Mouse (Mus musculus): ENCODE measurements around the gene Fbxl18. TPM values are rescaled to one million over a fixed set of nuclear protein-coding genes. Genes with fewer than 3 reads are reported as not detected.
"Not testable (repeated sequence)": the region's sequence is repeated elsewhere in the genome, so short reads cannot be mapped to it uniquely, and the experiment has no call there.

Fbxl18 gene
- total RNA-seq, 2 experiments from 2014 or later = 0.42 to 2.7 TPM

- ATAC-seq (replicated peaks; ENCODE audit: low FRiP score, poor library complexity, severe bottlenecking) = no peak
These were observed 53.7 kb downstream of the Fbxl18 start for GRCm38 (mm10) chr5:142841372-142842136.

- ATAC-seq (replicated peaks; ENCODE audit: low FRiP score, poor library complexity, severe bottlenecking) = not testable (repeated sequence)
These were observed 57.8 kb downstream of the Fbxl18 start for GRCm38 (mm10) chr5:142837427-142837826.

GRCm38 (mm10) chr5:142836891-142837290 is 58.3 kb downstream of the Fbxl18 start:
- no peak for ATAC-seq (replicated peaks; ENCODE audit: low FRiP score, poor library complexity, severe bottlenecking)

GRCm38 (mm10) chr5:142833646-142834438 is 61.4 kb downstream of the Fbxl18 start:
- no peak for ATAC-seq (replicated peaks; ENCODE audit: low FRiP score, poor library complexity, severe bottlenecking)

GRCm38 (mm10) chr5:142826131-142826530 is 69.1 kb downstream of the Fbxl18 start:
- no peak for ATAC-seq (replicated peaks; ENCODE audit: low FRiP score, poor library complexity, severe bottlenecking)

GRCm38 (mm10) chr5:142825665-142826064 is 69.6 kb downstream of the Fbxl18 start:
- ATAC-seq (replicated peaks; ENCODE audit: low FRiP score, poor library complexity, severe bottlenecking) = no peak

- no peak for ATAC-seq (replicated peaks; ENCODE audit: low FRiP score, poor library complexity, severe bottlenecking)
These were observed 71.1 kb downstream of the Fbxl18 start for GRCm38 (mm10) chr5:142824091-142824490.

- no peak; the same call in 1 of the 2 replicates for ATAC-seq (replicated peaks; ENCODE audit: low FRiP score, poor library complexity, severe bottlenecking)
These were observed 71.8 kb downstream of the Fbxl18 start for GRCm38 (mm10) chr5:142823096-142824062.

GRCm38 (mm10) chr5:142822286-142823095 is 72.7 kb downstream of the Fbxl18 start:
- no peak for ATAC-seq (replicated peaks; ENCODE audit: low FRiP score, poor library complexity, severe bottlenecking)

- no peak for ATAC-seq (replicated peaks; ENCODE audit: low FRiP score, poor library complexity, severe bottlenecking)
These were observed 73.3 kb downstream of the Fbxl18 start for GRCm38 (mm10) chr5:142821974-142822285.

GRCm38 (mm10) chr5:142821266-142821973 is 73.8 kb downstream of the Fbxl18 start:
- no peak for ATAC-seq (replicated peaks; ENCODE audit: low FRiP score, poor library complexity, severe bottlenecking)

- ATAC-seq (replicated peaks; ENCODE audit: low FRiP score, poor library complexity, severe bottlenecking) = no peak
These were observed 74.7 kb downstream of the Fbxl18 start for GRCm38 (mm10) chr5:142820276-142821265.

- no peak for ATAC-seq (replicated peaks; ENCODE audit: low FRiP score, poor library complexity, severe bottlenecking)
These were observed 75.6 kb downstream of the Fbxl18 start for GRCm38 (mm10) chr5:142819385-142820275.

GRCm38 (mm10) chr5:142818435-142819360 is 76.5 kb downstream of the Fbxl18 start:
- no peak for ATAC-seq (replicated peaks; ENCODE audit: low FRiP score, poor library complexity, severe bottlenecking)
